Mouse (Mus musculus) testis, adult 2 months (tissue): Measurements from ENCODE around the gene Rln1.

Source experiments
- CTCF ChIP-seq: fragments of 200-500 bp; IDR thresholded peaks from 2 replicates; pipeline ENCODE4 v1.5.1; 2012; ENCODE audit warnings: low read depth, mild to moderate bottlenecking, inconsistent platforms, low read length, moderate library complexity; ENCODE audit not compliant: control insufficient read depth, insufficient read depth, insufficient replicate concordance
- POLR2A ChIP-seq: fragments of 200-500 bp; IDR thresholded peaks from 2 replicates; pipeline ENCODE4 v1.6.1; 2012; ENCODE audit warnings: low read depth, mild to moderate bottlenecking, inconsistent platforms, low read length, moderate library complexity; ENCODE audit not compliant: control insufficient read depth

- TF ChIP-seq CTCF = no peak
- TF ChIP-seq POLR2A = no peak
These were observed 49.0 kb downstream of the Rln1 start for GRCm38 (mm10) chr19:29285451-29285869.
